Mouse (Mus musculus) intestine, embryonic 14.5 days (tissue): ENCODE measurements around the gene Dpep1. TPM values are rescaled to one million over a fixed set of nuclear protein-coding genes. Genes with fewer than 3 reads are reported as not detected.

Experiments used
- ATAC-seq: fragments of 200-750 bp; cut with Nextera tagmentation; replicated peaks from 2 replicates; pipeline ENCODE4 v1.8.0; 2017; ENCODE audit warnings: low read depth, moderate number of reproducible peaks, moderate TSS enrichment, moderate library complexity; ENCODE audit not compliant: low FRiP score, low TSS enrichment
- DNase-seq: peaks from one replicate; pipeline ENCODE4 v3.0.0-alpha.2; 2018; ENCODE audit warnings: low spot score
- H3K27ac ChIP-seq: fragments of 300-500 bp; sonication (generic); 2 replicates; pipeline ENCODE4 v1.5.1; 2014; ENCODE audit warnings: low read depth, mild to moderate bottlenecking, control low read depth
- H3K27me3 ChIP-seq: fragments of 300-500 bp; sonication (generic); replicated peaks from 2 replicates; pipeline ENCODE4 v1.6.1; 2014; ENCODE audit warnings: low read length, control low read depth; ENCODE audit not compliant: control insufficient read depth, insufficient read depth
- H3K36me3 ChIP-seq: fragments of 300-500 bp; sonication (generic); 2 replicates; pipeline ENCODE4 v1.6.1; 2014; ENCODE audit warnings: low read length, control low read depth; ENCODE audit not compliant: control insufficient read depth, insufficient read depth
- H3K4me1 ChIP-seq: fragments of 300-500 bp; sonication (generic); replicated peaks from 2 replicates; pipeline ENCODE4 v1.6.1; 2014; ENCODE audit warnings: low read length, control low read depth, mixed read lengths; ENCODE audit not compliant: control insufficient read depth, insufficient read depth
- H3K4me2 ChIP-seq: fragments of 300-500 bp; sonication (generic); 2 replicates; pipeline ENCODE4 v1.6.1; 2014; ENCODE audit warnings: low read length
- H3K4me3 ChIP-seq: fragments of 300-500 bp; sonication (generic); 2 replicates; pipeline ENCODE4 v1.5.1; 2014; ENCODE audit warnings: low read depth, low read length, control low read depth, mixed read lengths
- H3K9ac ChIP-seq: fragments of 300-500 bp; sonication (generic); 2 replicates; pipeline ENCODE4 v1.6.1; 2014; ENCODE audit warnings: mild to moderate bottlenecking, low read length
- H3K9me3 ChIP-seq: fragments of 300-500 bp; sonication (generic); 2 replicates; pipeline ENCODE4 v1.6.1; 2016; ENCODE audit warnings: low read length, control low read depth; ENCODE audit not compliant: control insufficient read depth
- WGBS: fragments of 180-500 bp; shearing (Covaris S2); extraction: QIAGEN DNeasy Blood & Tissue Kit; methylation state at CpG from one replicate; pipeline ENCODE4 v1.1.7; 2014; 5-methylcytosine and 5-hydroxymethylcytosine counted together
- polyA plus RNA-seq: library from polyadenylated mRNA; unstranded; fragments of >200 nt; fragmentation: Nextera tagmentation; extraction: Ambion mirVana; gene quantifications from 2 replicates; pipeline ENCODE4 v1.2.1, GENCODE M21; 2014

The Dpep1 gene
- polyA plus RNA-seq, 1 experiment from 2014 or later = 0.28 TPM

GRCm38 (mm10) chr8:123247748-123248147, 61.7 kb downstream of the Dpep1 start:
- peaks cover 87% of the 10 kb centered on the region for H3K36me3 ChIP-seq
- no peak overlapping the region for H3K4me2 ChIP-seq
- ATAC-seq (no peak), DNase-seq (no peak)
- no peak overlapping the region for H3K4me3 ChIP-seq
- H3K27me3 ChIP-seq = no peaks in the 10 kb centered on the region
- H3K4me1 ChIP-seq = peaks cover 4% of the 10 kb centered on the region; the same call in 1 of the 2 replicates
- WGBS = 96% methylated on average over 6 of the region's 6 CpGs
- no peaks in the 10 kb centered on the region for H3K9me3 ChIP-seq
- no peak overlapping the region for H3K27ac ChIP-seq
- no peak overlapping the region for H3K9ac ChIP-seq

- peaks cover 79% of the 10 kb centered on the region for H3K36me3 ChIP-seq
- ATAC-seq = no peak
- peaks cover 11% of the 10 kb centered on the region for H3K4me1 ChIP-seq
- WGBS = 93% methylated on average over 8 of the region's 8 CpGs
- H3K27ac ChIP-seq = no peak overlapping the region
- no peaks in the 10 kb centered on the region for H3K9me3 ChIP-seq
- H3K9ac ChIP-seq = no peak overlapping the region
- H3K4me2 ChIP-seq = no peak overlapping the region
- no peak for DNase-seq
- no peaks in the 10 kb centered on the region for H3K27me3 ChIP-seq
- no peak overlapping the region for H3K4me3 ChIP-seq
Observed at GRCm38 (mm10) chr8:123248596-123248995, 62.6 kb downstream of the Dpep1 start.

GRCm38 (mm10) chr8:123250940-123251339, 64.9 kb downstream of the Dpep1 start:
- no peaks in the 10 kb centered on the region for H3K27me3 ChIP-seq
- H3K9ac ChIP-seq = no peak overlapping the region
- no peak for DNase-seq
- H3K4me2 ChIP-seq = no peak overlapping the region
- H3K4me3 ChIP-seq = no peak overlapping the region
- no peak for ATAC-seq
- H3K9me3 ChIP-seq = no peaks in the 10 kb centered on the region
- no peak overlapping the region for H3K27ac ChIP-seq
- WGBS = 94% methylated on average over 5 of the region's 5 CpGs
- peaks cover 58% of the 10 kb centered on the region for H3K36me3 ChIP-seq
- peaks cover 21% of the 10 kb centered on the region for H3K4me1 ChIP-seq

Other genes with a start within 250 kb of the Dpep1 start
- 45.9 and 47.4 TPM in 2 replicates for gene Ankrd11, start 144.0 kb upstream of the Dpep1 start, polyA plus RNA-seq
- 46.0 and 47.2 TPM in 2 replicates for gene Spg7, start 123.3 kb upstream of the Dpep1 start, polyA plus RNA-seq
- gene Rpl13, start 83.9 kb upstream of the Dpep1 start, polyA plus RNA-seq = 1,906 and 1,976 TPM in 2 replicates
- gene Cpne7, start 68.9 kb upstream of the Dpep1 start, polyA plus RNA-seq = 0.70 and 0.85 TPM in 2 replicates
- gene Sult5a1, start 27.9 kb upstream of the Dpep1 start, polyA plus RNA-seq = 17.5 and 18.7 TPM in 2 replicates
- 107 and 110 TPM in 2 replicates for gene Chmp1a, start 26.5 kb downstream of the Dpep1 start, polyA plus RNA-seq
- 3.1 and 3.3 TPM in 2 replicates for gene Spata33, start 26.6 kb downstream of the Dpep1 start, polyA plus RNA-seq
- 31.1 and 32.6 TPM in 2 replicates for gene Cdk10, start 38.6 kb downstream of the Dpep1 start, polyA plus RNA-seq
- 3.7 and 4.6 TPM in 2 replicates for gene Spata2l, start 50.0 kb downstream of the Dpep1 start, polyA plus RNA-seq
- gene Zfp276, start 68.0 kb downstream of the Dpep1 start, polyA plus RNA-seq = 20.5 and 25.5 TPM in 2 replicates
- 23.2 and 25.9 TPM in 2 replicates for gene Vps9d1, start 68.1 kb downstream of the Dpep1 start, polyA plus RNA-seq
- 29.8 and 32.0 TPM in 2 replicates for gene Fanca, start 132.3 kb downstream of the Dpep1 start, polyA plus RNA-seq
- 1.8 and 2.9 TPM in 2 replicates for gene Spire2, start 146.5 kb downstream of the Dpep1 start, polyA plus RNA-seq
- gene Tcf25, start 187.5 kb downstream of the Dpep1 start, polyA plus RNA-seq = 164 and 170 TPM in 2 replicates
- gene Mc1r, start 220.9 kb downstream of the Dpep1 start, polyA plus RNA-seq = not detected in 2 replicates
- 98.5 and 103 TPM in 2 replicates for gene Tubb3, start 225.2 kb downstream of the Dpep1 start, polyA plus RNA-seq
- 32.6 and 36.6 TPM in 2 replicates for gene Def8, start 237.3 kb downstream of the Dpep1 start, polyA plus RNA-seq